Mouse (Mus musculus): Measurements from ENCODE around the gene Fbxl16. TPM values are rescaled to one million over a fixed set of nuclear protein-coding genes. Genes with fewer than 3 reads are reported as not detected.

Fbxl16 gene
- polyA plus RNA-seq, 1 experiment: 187 TPM

DNA sequence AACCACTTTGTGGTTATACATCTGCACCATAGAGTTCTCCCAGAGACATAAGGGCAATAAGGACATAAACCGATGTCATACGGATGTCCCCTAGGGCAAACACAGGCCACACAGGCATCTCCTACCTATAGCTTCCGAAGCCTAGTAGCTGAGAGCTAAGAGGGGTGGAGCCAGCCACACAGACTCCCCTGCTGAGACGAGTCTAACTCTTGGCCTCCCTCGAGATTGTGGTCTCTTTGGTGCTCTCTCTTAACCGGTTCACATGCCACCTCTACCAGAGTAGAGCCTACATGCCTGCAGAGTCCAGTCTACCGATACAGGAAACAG, 58.6 kb downstream of the Fbxl16 start:
- TF ChIP-seq POLR2A (IDR thresholded peaks at IDR 0.05; ENCODE audit: borderline replicate concordance, insufficient read depth, low read length): no peak
- Histone ChIP-seq H3K4me3 (replicated peaks; ENCODE audit: insufficient read depth, low read depth, low read length) (peak overlapping the region; percentile 82), H3K27me3 (ENCODE audit: control insufficient read depth, insufficient read depth, low read length) (no peaks in the 10 kb centered on the region), H3K4me1 (ENCODE audit: control insufficient read depth, insufficient read depth, low read length) (peaks cover 8% of the 10 kb centered on the region), H3K27ac (ENCODE audit: insufficient read depth, low read length) (peak overlapping the region; percentile 42)
- DNase-seq: no peak
- WGBS: 11% methylated on average over 7 of the region's 7 CpGs

DNA sequence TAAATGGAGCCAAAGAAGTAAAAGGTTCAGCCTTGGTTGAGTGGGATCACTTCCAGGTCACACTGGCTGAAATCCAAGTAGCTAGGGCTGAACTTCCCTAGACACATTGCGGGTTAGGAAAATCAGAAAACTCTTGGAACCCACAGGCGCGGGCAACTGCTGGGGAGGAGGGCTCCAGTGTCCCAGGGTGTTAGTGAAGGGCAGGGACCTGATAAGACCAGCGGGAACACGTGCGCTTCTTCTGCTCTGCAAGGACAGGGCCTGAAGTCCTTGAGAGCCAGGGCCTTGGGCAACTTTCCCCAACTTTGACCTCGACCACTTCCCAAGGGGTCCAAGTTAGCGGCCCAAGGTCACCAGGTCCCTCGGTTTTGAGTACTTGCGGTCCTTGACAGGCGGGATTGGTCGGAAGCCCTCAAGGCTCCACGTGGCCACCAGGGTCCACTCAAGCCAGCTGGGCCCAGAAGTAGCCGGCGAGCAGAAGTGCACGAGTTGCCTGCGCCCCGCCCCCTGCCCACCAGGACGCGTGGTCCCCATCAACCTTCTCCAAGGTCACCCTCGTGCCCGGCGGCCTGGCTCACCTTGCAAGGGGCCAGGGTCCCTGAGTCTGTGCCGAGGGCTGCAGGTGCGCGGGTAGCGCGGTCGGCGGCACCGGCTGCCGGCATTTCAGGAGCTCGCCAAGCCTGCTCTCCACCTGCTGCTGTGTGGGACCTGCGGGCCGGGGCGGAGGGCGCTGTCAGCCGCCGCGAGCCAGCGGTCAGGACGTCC, 59.1 kb downstream of the Fbxl16 start:
- no peak for TF ChIP-seq POLR2A (IDR thresholded peaks at IDR 0.05; ENCODE audit: borderline replicate concordance, insufficient read depth, low read length)
- WGBS: under 1% methylated on average over 42 of the region's 42 CpGs
- peak in 1 of 2 experiments; percentile 62 for DNase-seq
- peaks cover 8% of the 10 kb centered on the region for H3K4me1 ChIP-seq (ENCODE audit: control insufficient read depth, insufficient read depth, low read length)
- H3K27ac ChIP-seq (ENCODE audit: insufficient read depth, low read length): peak overlapping the region; percentile 42
- peak overlapping the region; percentile 82 for H3K4me3 ChIP-seq (replicated peaks; ENCODE audit: insufficient read depth, low read depth, low read length)
- no peaks in the 10 kb centered on the region for H3K27me3 ChIP-seq (ENCODE audit: control insufficient read depth, insufficient read depth, low read length)

DNA sequence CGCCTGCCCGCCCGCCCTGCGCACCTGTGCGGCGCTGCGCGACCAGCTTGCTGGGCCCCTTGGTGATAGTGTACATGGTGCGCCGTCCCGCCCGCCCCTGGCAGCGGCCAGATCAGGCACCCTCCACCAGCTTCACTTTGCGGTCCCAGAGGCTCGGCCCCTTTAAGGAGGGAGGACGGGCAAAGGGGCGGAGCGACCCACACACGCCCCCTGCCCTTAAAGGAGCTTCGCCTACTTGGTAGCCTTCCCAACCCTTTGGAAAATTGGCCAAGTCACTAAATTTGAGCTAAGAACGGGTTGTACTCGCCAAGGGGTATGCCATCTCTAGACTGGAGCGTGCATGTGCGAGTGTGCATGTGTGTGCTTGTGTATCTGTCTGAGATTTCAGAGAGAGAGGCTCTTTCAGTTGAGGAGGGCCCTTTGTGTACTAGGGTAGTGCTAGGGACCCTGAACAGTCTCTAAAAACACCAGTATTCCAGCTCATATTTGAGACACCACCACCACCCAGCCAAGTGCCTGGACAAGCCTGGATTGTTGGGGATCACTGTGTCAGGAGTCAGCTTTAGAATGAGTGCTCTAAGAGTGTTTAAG, 59.8 kb downstream of the Fbxl16 start, which contains the start of gene Mcrip2:
Gene Mcrip2 (minus strand): TSS at position 164 of the 591 bp plus-strand sequence.
- TF ChIP-seq POLR2A (IDR thresholded peaks at IDR 0.05; ENCODE audit: borderline replicate concordance, insufficient read depth, low read length) (peak; percentile 39; the same call in 1 of the 2 replicates), CTCF (IDR thresholded peaks at IDR 0.05; ENCODE audit: borderline replicate concordance, insufficient read depth, low read depth, low read length) (no peak)
- Histone ChIP-seq H3K27ac (ENCODE audit: insufficient read depth, low read length) (peak within 1 kb of the TSS; percentile 83), H3K4me1 (ENCODE audit: control insufficient read depth, insufficient read depth, low read length) (peaks cover 8% of the 10 kb centered on the region), H3K27me3 (ENCODE audit: control insufficient read depth, insufficient read depth, low read length) (no peaks in the 10 kb centered on the region), H3K4me3 (replicated peaks; ENCODE audit: insufficient read depth, low read depth, low read length) (peak within 1 kb of the TSS; percentile 82)
- peak; percentile 84 to 85 for DNase-seq
- under 1% methylated on average over 22 of the region's 24 CpGs for WGBS

DNA sequence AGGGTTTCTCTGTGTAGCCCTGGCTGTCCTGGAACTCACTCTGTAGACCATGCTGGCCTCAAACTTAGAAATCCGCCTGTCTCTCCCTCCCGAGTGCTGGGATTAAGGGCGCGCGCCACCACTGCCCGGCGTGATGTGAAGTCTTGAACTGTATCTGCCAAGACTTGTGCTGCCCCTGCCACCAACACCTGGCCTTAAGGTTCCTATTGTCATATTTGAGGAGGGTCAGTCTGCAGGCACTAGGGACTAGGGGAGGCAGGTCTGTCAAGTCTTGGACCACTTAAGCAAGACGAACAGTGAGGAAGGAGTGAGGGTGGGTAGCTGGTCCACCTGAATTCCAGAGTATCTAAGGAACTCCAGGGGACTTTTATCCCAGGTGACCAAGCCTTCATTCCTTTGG, 60.6 kb downstream of the Fbxl16 start:
- DNase-seq: no peak
- TF ChIP-seq CTCF (IDR thresholded peaks at IDR 0.05; ENCODE audit: borderline replicate concordance, insufficient read depth, low read depth, low read length) (no peak), POLR2A (IDR thresholded peaks at IDR 0.05; ENCODE audit: borderline replicate concordance, insufficient read depth, low read length) (no peak)
- no peak overlapping the region for H3K27ac ChIP-seq (ENCODE audit: insufficient read depth, low read length)
- H3K4me3 ChIP-seq (replicated peaks; ENCODE audit: insufficient read depth, low read depth, low read length): no peak overlapping the region
- H3K4me1 ChIP-seq (ENCODE audit: control insufficient read depth, insufficient read depth, low read length): peaks cover 11% of the 10 kb centered on the region
- no peaks in the 10 kb centered on the region for H3K27me3 ChIP-seq (ENCODE audit: control insufficient read depth, insufficient read depth, low read length)
- WGBS: 82% methylated on average over 8 of the region's 8 CpGs

DNA sequence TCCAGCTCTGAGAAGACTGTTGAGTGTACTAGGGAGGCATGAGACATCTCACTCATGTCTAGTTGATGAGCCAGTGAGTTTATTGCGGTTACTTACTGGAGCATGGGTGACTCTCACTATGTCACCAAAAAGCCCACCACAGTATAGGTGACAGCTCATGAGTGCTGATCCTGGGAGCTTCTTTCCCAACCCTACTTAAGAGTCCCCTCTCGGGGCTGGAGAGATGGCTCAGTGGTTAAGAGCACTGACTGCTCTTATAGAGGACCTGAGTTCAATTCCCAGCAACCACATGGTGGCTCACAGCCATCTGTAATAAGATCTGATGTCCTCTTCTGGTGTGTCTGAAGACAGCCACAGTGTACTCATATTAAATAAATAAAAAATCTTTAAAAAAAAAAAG, 61.1 kb downstream of the Fbxl16 start:
- H3K4me3 ChIP-seq (replicated peaks; ENCODE audit: insufficient read depth, low read depth, low read length): no peak overlapping the region
- peaks cover 12% of the 10 kb centered on the region for H3K4me1 ChIP-seq (ENCODE audit: control insufficient read depth, insufficient read depth, low read length)
- no peak for DNase-seq
- H3K27ac ChIP-seq (ENCODE audit: insufficient read depth, low read length): no peak overlapping the region
- TF ChIP-seq POLR2A (IDR thresholded peaks at IDR 0.05; ENCODE audit: borderline replicate concordance, insufficient read depth, low read length) (no peak), CTCF (IDR thresholded peaks at IDR 0.05; ENCODE audit: borderline replicate concordance, insufficient read depth, low read depth, low read length) (no peak)
- H3K27me3 ChIP-seq (ENCODE audit: control insufficient read depth, insufficient read depth, low read length): no peaks in the 10 kb centered on the region
- WGBS: 81% methylated on average over 2 of the region's 2 CpGs

Other genes with a start within 250 kb of the Fbxl16 start
- gene Sox8, start 238.4 kb upstream of the Fbxl16 start, polyA plus RNA-seq (2012; rRNA removed): 35.9 and 38.0 TPM in 2 replicates
- gene Lmf1, start 230.0 kb upstream of the Fbxl16 start, polyA plus RNA-seq (2012; rRNA removed): 18.6 and 19.1 TPM in 2 replicates
- 489 and 519 TPM in 2 replicates for gene Gng13, start 91.9 kb upstream of the Fbxl16 start, polyA plus RNA-seq (2012; rRNA removed)
- 3.7 and 4.1 TPM in 2 replicates for gene Chtf18, start 81.7 kb upstream of the Fbxl16 start, polyA plus RNA-seq (2012; rRNA removed)
- gene Rpusd1, start 81.4 kb upstream of the Fbxl16 start, polyA plus RNA-seq (2012; rRNA removed): 96.4 and 97.4 TPM in 2 replicates
- 0.73 and 1.1 TPM in 2 replicates for gene Mslnl, start 73.0 kb upstream of the Fbxl16 start, polyA plus RNA-seq (2012; rRNA removed)
- 0.21 and 0.38 TPM in 2 replicates for gene Msln, start 54.7 kb upstream of the Fbxl16 start, polyA plus RNA-seq (2012; rRNA removed)
- gene Narfl, start 35.3 kb upstream of the Fbxl16 start, polyA plus RNA-seq (2012; rRNA removed): 43.5 and 45.5 TPM in 2 replicates
- 340 and 348 TPM in 2 replicates for gene Haghl, start 23.4 kb upstream of the Fbxl16 start, polyA plus RNA-seq (2012; rRNA removed)
- gene Ccdc78, start 22.5 kb upstream of the Fbxl16 start, polyA plus RNA-seq (2012; rRNA removed): 0.47 and 0.79 TPM in 2 replicates
- 167 and 178 TPM in 2 replicates for gene Fam173a, start 16.2 kb upstream of the Fbxl16 start, polyA plus RNA-seq (2012; rRNA removed)
- 3.3 and 5.0 TPM in 2 replicates for gene AC134908.4, start 13.4 kb upstream of the Fbxl16 start, polyA plus RNA-seq (2012; rRNA removed)
- 534 and 542 TPM in 2 replicates for gene Metrn, start 11.9 kb upstream of the Fbxl16 start, polyA plus RNA-seq (2012; rRNA removed)
- 32.8 and 34.2 TPM in 2 replicates for gene Wdr24, start 14.5 kb downstream of the Fbxl16 start, polyA plus RNA-seq (2012; rRNA removed)
- 65.8 and 75.2 TPM in 2 replicates for gene Jmjd8, start 19.8 kb downstream of the Fbxl16 start, polyA plus RNA-seq (2012; rRNA removed)
- 326 and 333 TPM in 2 replicates for gene Stub1, start 24.3 kb downstream of the Fbxl16 start, polyA plus RNA-seq (2012; rRNA removed)
- gene Rhbdl1, start 28.2 kb downstream of the Fbxl16 start, polyA plus RNA-seq (2012; rRNA removed): 111 and 119 TPM in 2 replicates
- 42.9 and 45.9 TPM in 2 replicates for gene Gm20683, start 32.7 kb downstream of the Fbxl16 start, polyA plus RNA-seq (2012; rRNA removed)
- gene Rhot2, start 35.8 kb downstream of the Fbxl16 start, polyA plus RNA-seq (2012; rRNA removed): 105 and 121 TPM in 2 replicates
- gene Wdr90, start 52.4 kb downstream of the Fbxl16 start, polyA plus RNA-seq (2012; rRNA removed): 21.6 and 26.9 TPM in 2 replicates
- gene Mcrip2, start 59.7 kb downstream of the Fbxl16 start, polyA plus RNA-seq (2012; rRNA removed): 31.9 and 34.1 TPM in 2 replicates
- 110 and 116 TPM in 2 replicates for gene Mettl26, start 66.0 kb downstream of the Fbxl16 start, polyA plus RNA-seq (2012; rRNA removed)
- 0.95 and 1.1 TPM in 2 replicates for gene Wfikkn1, start 71.8 kb downstream of the Fbxl16 start, polyA plus RNA-seq (2012; rRNA removed)
- 70.0 and 74.6 TPM in 2 replicates for gene Rab40c, start 110.6 kb downstream of the Fbxl16 start, polyA plus RNA-seq (2012; rRNA removed)
- 170 and 191 TPM in 2 replicates for gene Pigq, start 135.9 kb downstream of the Fbxl16 start, polyA plus RNA-seq (2012; rRNA removed)
- gene Nhlrc4, start 135.9 kb downstream of the Fbxl16 start, polyA plus RNA-seq (2012; rRNA removed): 1.9 and 2.5 TPM in 2 replicates
- 13.4 and 14.0 TPM in 2 replicates for gene A930017K11Rik, start 143.5 kb downstream of the Fbxl16 start, polyA plus RNA-seq (2012; rRNA removed)
- 88.7 and 92.8 TPM in 2 replicates for gene Capn15, start 176.7 kb downstream of the Fbxl16 start, polyA plus RNA-seq (2012; rRNA removed)